Mouse (Mus musculus) brain, embryonic 14.5 days (tissue): ENCODE measurements around the gene Stat5b.

Experiments
- CTCF ChIP-seq: fragments of 200-500 bp; IDR thresholded peaks from 2 replicates; pipeline ENCODE4 v1.5.1; 2012; ENCODE audit warnings: inconsistent platforms, mild to moderate bottlenecking, moderate library complexity, borderline replicate concordance; ENCODE audit not compliant: insufficient read depth, insufficient read length; ENCODE audit errors: extremely low read depth
- POLR2A ChIP-seq: fragments of 200-500 bp; IDR thresholded peaks from 2 replicates; pipeline ENCODE4 v1.6.1; 2012; ENCODE audit warnings: mild to moderate bottlenecking, inconsistent platforms, borderline replicate concordance; ENCODE audit not compliant: poor library complexity, insufficient read depth, insufficient read length, severe bottlenecking; ENCODE audit errors: extremely low read depth

GRCm38 (mm10) chr11:100861335-100861734 lies 10.8 kb upstream of the Stat5b start:
- TF ChIP-seq CTCF (no peak), POLR2A (no peak)
